Mouse (Mus musculus) lung, adult 18-20 months (tissue): Measurements from ENCODE around the gene Parvb.

ENCODE experiments used
- DNase-seq, 2 experiments: peaks; one replicate each; pipeline ENCODE4 v3.0.0; 2022; ENCODE audit warnings: mixed read lengths in 2 of 2

The Parvb gene

GRCm38 (mm10) chr15:84295225-84295624, 63.4 kb downstream of the Parvb start:
- DNase-seq, result no peak

- no peak for DNase-seq
Observed at GRCm38 (mm10) chr15:84297454-84297853, 65.6 kb downstream of the Parvb start.

- no peak for DNase-seq
Observed at GRCm38 (mm10) chr15:84298804-84299370, 67.0 kb downstream of the Parvb start.

GRCm38 (mm10) chr15:84299662-84300333, 68.0 kb downstream of the Parvb start:
- DNase-seq, result no peak

GRCm38 (mm10) chr15:84300591-84300990, 68.7 kb downstream of the Parvb start:
- no peak for DNase-seq

GRCm38 (mm10) chr15:84301026-84301425, 69.2 kb downstream of the Parvb start:
- DNase-seq, result no peak

- DNase-seq, result no peak
Observed at GRCm38 (mm10) chr15:84301641-84302420, 70.0 kb downstream of the Parvb start.

- no peak for DNase-seq
Observed at GRCm38 (mm10) chr15:84303264-84303663, 71.4 kb downstream of the Parvb start.

GRCm38 (mm10) chr15:84305333-84305732, 73.5 kb downstream of the Parvb start:
- DNase-seq, result no peak

GRCm38 (mm10) chr15:84310271-84310670, 78.4 kb downstream of the Parvb start:
- DNase-seq, result no peak

GRCm38 (mm10) chr15:84311295-84312085, 79.6 kb downstream of the Parvb start:
- no peak for DNase-seq

GRCm38 (mm10) chr15:84312878-84313565, 81.2 kb downstream of the Parvb start:
- no peak for DNase-seq

GRCm38 (mm10) chr15:84313566-84313878, 81.7 kb downstream of the Parvb start:
- DNase-seq, result no peak

- DNase-seq, result no peak
Observed at GRCm38 (mm10) chr15:84314420-84315080, 82.7 kb downstream of the Parvb start.

GRCm38 (mm10) chr15:84315276-84316046, 83.6 kb downstream of the Parvb start:
- peak; percentile 24 to 36 for DNase-seq

GRCm38 (mm10) chr15:84319393-84319792, 87.5 kb downstream of the Parvb start:
- no peak for DNase-seq

- DNase-seq, result no peak
Observed at GRCm38 (mm10) chr15:84321544-84322174, 89.8 kb downstream of the Parvb start.

GRCm38 (mm10) chr15:84323966-84324869, 92.4 kb downstream of the Parvb start, which contains the start of gene Parvg:
Parvg (plus strand) TSS chr15:84324026.
- DNase-seq, result peak in 1 of 2 experiments; percentile 29

GRCm38 (mm10) chr15:84324870-84325553, 93.2 kb downstream of the Parvb start:
- DNase-seq, result peak in 1 of 2 experiments; percentile 27
